Mouse (Mus musculus): ENCODE data around the gene Olfr1393. TPM values are rescaled to one million over a fixed set of nuclear protein-coding genes. Genes with fewer than 3 reads are reported as not detected.
"Not testable (repeated sequence)": the region's sequence is repeated elsewhere in the genome, so short reads cannot be mapped to it uniquely, and the experiment has no call there.

The Olfr1393 gene
- polyA plus RNA-seq, 1 experiment: not detected

- no peaks in the 10 kb centered on the region for H3K27me3 ChIP-seq (ENCODE audit: control insufficient read depth, insufficient read depth, insufficient read length)
- no peaks in the 10 kb centered on the region for H3K36me3 ChIP-seq (ENCODE audit: control insufficient read depth, insufficient read depth)
- no peak overlapping the region for H3K4me3 ChIP-seq
- no peaks in the 10 kb centered on the region for H3K79me2 ChIP-seq (ENCODE audit: control insufficient read depth, insufficient read depth)
- no peak overlapping the region for H3ac ChIP-seq (ENCODE audit: control insufficient read depth, insufficient read length)
- H3K4me2 ChIP-seq (ENCODE audit: low read depth): no peak overlapping the region
- TF ChIP-seq MYOD1 (IDR thresholded peaks at IDR 0.05; ENCODE audit: control insufficient read depth in 1 of 3, insufficient read length in 2 of 3, low read depth in 2 of 3) (no peak), POLR2AphosphoS2 (IDR thresholded peaks at IDR 0.05; ENCODE audit: insufficient read length, low read depth) (no peak), POLR2A (IDR thresholded peaks at IDR 0.05; ENCODE audit: insufficient read length, low read depth) (no peak), E2F4 (IDR thresholded peaks at IDR 0.05; ENCODE audit: insufficient read depth) (no peak), CEBPB (IDR thresholded peaks at IDR 0.05; ENCODE audit: insufficient read depth, poor library complexity, severe bottlenecking) (no peak), SRF (IDR thresholded peaks at IDR 0.05; ENCODE audit: control insufficient read depth, insufficient read length, low read depth) (no peak), REST (IDR thresholded peaks at IDR 0.05; ENCODE audit: insufficient read depth, insufficient read length) (no peak), MAX (IDR thresholded peaks at IDR 0.05; ENCODE audit: low read depth) (no peak), TCF3 (IDR thresholded peaks at IDR 0.05; ENCODE audit: insufficient read length, low read depth) (no peak), USF1 (IDR thresholded peaks at IDR 0.05; ENCODE audit: low read depth) (no peak), TCF12 (IDR thresholded peaks at IDR 0.05; ENCODE audit: insufficient read depth, poor library complexity, severe bottlenecking) (no peak), MYOG (IDR thresholded peaks at IDR 0.05; ENCODE audit: control insufficient read depth in 1 of 3, insufficient read depth in 1 of 3, insufficient read length in 2 of 3, low read depth in 2 of 3) (no peak)
Observed at GRCm38 (mm10) chr11:49273834-49274519, 4.1 kb upstream of the Olfr1393 start.

DNA sequence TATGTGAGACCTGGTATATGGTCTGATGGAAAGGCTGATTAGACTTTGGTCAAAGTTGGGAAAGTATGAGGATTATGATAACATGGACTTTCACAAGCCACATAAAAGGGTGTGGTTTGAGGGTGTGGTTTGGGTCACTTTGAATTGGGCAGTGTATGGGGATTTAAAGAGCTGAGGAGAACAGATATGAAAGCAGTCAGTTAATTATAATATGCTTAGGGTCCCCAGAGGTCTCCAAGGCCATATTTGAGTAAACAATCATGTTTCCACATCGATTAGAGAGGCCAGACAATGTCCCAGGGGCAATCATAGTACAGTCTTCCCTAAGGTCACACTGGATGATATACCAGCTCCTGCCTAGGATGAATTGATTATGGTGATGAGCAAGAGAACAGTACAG lies 6.9 kb downstream of the Olfr1393 start, which contains the start of gene Olfr1392:
Gene Olfr1392, plus strand, starts transcription at position 301 of the 400 bp plus-strand sequence.
- not testable (repeated sequence) for H3K27me3 ChIP-seq (ENCODE audit: control insufficient read depth, insufficient read depth, insufficient read length); H3ac ChIP-seq (ENCODE audit: control insufficient read depth, insufficient read length); H3K36me3 ChIP-seq (ENCODE audit: control insufficient read depth, insufficient read depth); H3K4me3 ChIP-seq; H3K79me2 ChIP-seq (ENCODE audit: control insufficient read depth, insufficient read depth); H3K4me2 ChIP-seq (ENCODE audit: low read depth)

DNA sequence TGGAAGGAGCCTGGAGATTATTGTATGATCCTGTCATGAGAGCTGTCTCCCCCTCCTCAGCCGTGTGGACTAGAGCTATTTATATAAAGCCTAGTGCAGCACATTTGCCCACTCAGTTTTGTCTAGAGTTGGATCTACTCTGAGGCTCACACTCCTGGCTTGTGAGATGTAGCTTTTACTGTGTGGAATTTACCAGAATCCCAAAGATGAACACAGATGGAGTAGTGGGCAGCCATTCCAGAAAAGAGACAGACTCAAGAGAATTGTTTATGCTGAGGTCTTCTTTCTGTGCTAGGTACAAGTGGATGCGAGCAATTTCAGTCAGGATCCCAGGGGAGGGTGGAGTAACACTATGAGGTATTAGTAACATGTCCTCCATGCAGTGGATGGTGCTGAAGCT lies 9.1 kb downstream of the Olfr1393 start:
- no peaks in the 10 kb centered on the region for H3K79me2 ChIP-seq (ENCODE audit: control insufficient read depth, insufficient read depth)

DNA sequence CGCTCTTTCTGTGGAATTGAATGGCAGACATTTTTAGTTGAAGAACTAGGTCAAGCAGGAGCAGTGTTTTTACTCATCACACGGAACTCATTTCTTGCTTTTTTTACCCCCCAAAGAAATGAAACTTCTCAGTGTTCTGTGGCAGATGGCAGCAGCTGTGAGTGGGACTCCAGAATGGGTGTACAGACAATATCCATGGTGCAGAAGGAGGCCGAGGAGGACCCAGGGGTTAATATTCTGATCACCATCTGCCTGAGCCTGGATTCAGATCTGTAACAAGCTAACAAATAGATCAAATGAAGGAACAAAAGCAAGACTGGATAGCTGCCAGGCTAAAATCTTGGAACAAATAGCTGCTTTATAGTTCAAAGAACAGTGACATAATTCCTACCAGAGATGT lies 14.7 kb downstream of the Olfr1393 start:
- H3ac ChIP-seq (ENCODE audit: control insufficient read depth, insufficient read length): no peak overlapping the region
- TF ChIP-seq CEBPB (IDR thresholded peaks at IDR 0.05; ENCODE audit: insufficient read depth, poor library complexity, severe bottlenecking) (no peak), MAX (IDR thresholded peaks at IDR 0.05; ENCODE audit: low read depth) (no peak), E2F4 (IDR thresholded peaks at IDR 0.05; ENCODE audit: insufficient read depth) (no peak), SRF (IDR thresholded peaks at IDR 0.05; ENCODE audit: control insufficient read depth, insufficient read length, low read depth) (no peak), POLR2A (IDR thresholded peaks at IDR 0.05; ENCODE audit: insufficient read length, low read depth) (no peak), TCF12 (IDR thresholded peaks at IDR 0.05; ENCODE audit: insufficient read depth, poor library complexity, severe bottlenecking) (no peak), USF1 (IDR thresholded peaks at IDR 0.05; ENCODE audit: low read depth) (no peak), POLR2AphosphoS2 (IDR thresholded peaks at IDR 0.05; ENCODE audit: insufficient read length, low read depth) (no peak), TCF3 (IDR thresholded peaks at IDR 0.05; ENCODE audit: insufficient read length, low read depth) (no peak), REST (IDR thresholded peaks at IDR 0.05; ENCODE audit: insufficient read depth, insufficient read length) (no peak), MYOG (IDR thresholded peaks at IDR 0.05; ENCODE audit: control insufficient read depth in 1 of 3, insufficient read depth in 1 of 3, insufficient read length in 2 of 3, low read depth in 2 of 3) (no peak), MYOD1 (IDR thresholded peaks at IDR 0.05; ENCODE audit: control insufficient read depth in 1 of 3, insufficient read length in 2 of 3, low read depth in 2 of 3) (no peak)
- H3K4me3 ChIP-seq: no peak overlapping the region
- no peaks in the 10 kb centered on the region for H3K36me3 ChIP-seq (ENCODE audit: control insufficient read depth, insufficient read depth)
- no peak overlapping the region for H3K4me2 ChIP-seq (ENCODE audit: low read depth)
- H3K79me2 ChIP-seq (ENCODE audit: control insufficient read depth, insufficient read depth): no peaks in the 10 kb centered on the region
- H3K27me3 ChIP-seq (ENCODE audit: control insufficient read depth, insufficient read depth, insufficient read length): peaks cover 8% of the 10 kb centered on the region

More for the DNA sequence above, 9.1 kb downstream of the Olfr1393 start:
- Histone ChIP-seq H3K27me3 (ENCODE audit: control insufficient read depth, insufficient read depth, insufficient read length) (peaks cover 8% of the 10 kb centered on the region), H3ac (ENCODE audit: control insufficient read depth, insufficient read length) (no peak overlapping the region), H3K4me3 (no peak overlapping the region), H3K36me3 (ENCODE audit: control insufficient read depth, insufficient read depth) (no peaks in the 10 kb centered on the region), H3K4me2 (ENCODE audit: low read depth) (no peak overlapping the region)
- TF ChIP-seq TCF3 (IDR thresholded peaks at IDR 0.05; ENCODE audit: insufficient read length, low read depth) (no peak), SRF (IDR thresholded peaks at IDR 0.05; ENCODE audit: control insufficient read depth, insufficient read length, low read depth) (no peak), CEBPB (IDR thresholded peaks at IDR 0.05; ENCODE audit: insufficient read depth, poor library complexity, severe bottlenecking) (no peak), USF1 (IDR thresholded peaks at IDR 0.05; ENCODE audit: low read depth) (no peak), TCF12 (IDR thresholded peaks at IDR 0.05; ENCODE audit: insufficient read depth, poor library complexity, severe bottlenecking) (no peak), E2F4 (IDR thresholded peaks at IDR 0.05; ENCODE audit: insufficient read depth) (no peak), MYOG (IDR thresholded peaks at IDR 0.05; ENCODE audit: control insufficient read depth in 1 of 3, insufficient read depth in 1 of 3, insufficient read length in 2 of 3, low read depth in 2 of 3) (no peak), REST (IDR thresholded peaks at IDR 0.05; ENCODE audit: insufficient read depth, insufficient read length) (no peak), MAX (IDR thresholded peaks at IDR 0.05; ENCODE audit: low read depth) (no peak), POLR2A (IDR thresholded peaks at IDR 0.05; ENCODE audit: insufficient read length, low read depth) (no peak), MYOD1 (IDR thresholded peaks at IDR 0.05; ENCODE audit: control insufficient read depth in 1 of 3, insufficient read length in 2 of 3, low read depth in 2 of 3) (no peak), POLR2AphosphoS2 (IDR thresholded peaks at IDR 0.05; ENCODE audit: insufficient read length, low read depth) (no peak)

- TF ChIP-seq TCF12 (IDR thresholded peaks at IDR 0.05; ENCODE audit: insufficient read depth, poor library complexity, severe bottlenecking): no peak
- TF ChIP-seq E2F4 (IDR thresholded peaks at IDR 0.05; ENCODE audit: insufficient read depth): no peak
- TF ChIP-seq POLR2AphosphoS2 (IDR thresholded peaks at IDR 0.05; ENCODE audit: insufficient read length, low read depth): no peak
- no peak for TF ChIP-seq CEBPB (IDR thresholded peaks at IDR 0.05; ENCODE audit: insufficient read depth, poor library complexity, severe bottlenecking)
- no peak for TF ChIP-seq REST (IDR thresholded peaks at IDR 0.05; ENCODE audit: insufficient read depth, insufficient read length)
- no peak for TF ChIP-seq SRF (IDR thresholded peaks at IDR 0.05; ENCODE audit: control insufficient read depth, insufficient read length, low read depth)
- no peak for TF ChIP-seq MYOD1 (IDR thresholded peaks at IDR 0.05; ENCODE audit: control insufficient read depth in 1 of 3, insufficient read length in 2 of 3, low read depth in 2 of 3)
- no peak for TF ChIP-seq TCF3 (IDR thresholded peaks at IDR 0.05; ENCODE audit: insufficient read length, low read depth)
- TF ChIP-seq MAX (IDR thresholded peaks at IDR 0.05; ENCODE audit: low read depth): no peak
Observed at GRCm38 (mm10) chr11:49304441-49304840, 26.3 kb downstream of the Olfr1393 start, which contains the start of gene Olfr10. Olfr10 (plus strand) TSS chr11:49304741.

GRCm38 (mm10) chr11:49308547-49308946 lies 30.4 kb downstream of the Olfr1393 start:
- not testable (repeated sequence) for H3K79me2 ChIP-seq (ENCODE audit: control insufficient read depth, insufficient read depth); H3K27me3 ChIP-seq (ENCODE audit: control insufficient read depth, insufficient read depth, insufficient read length); H3K4me3 ChIP-seq; H3K4me2 ChIP-seq (ENCODE audit: low read depth); H3K36me3 ChIP-seq (ENCODE audit: control insufficient read depth, insufficient read depth); H3ac ChIP-seq (ENCODE audit: control insufficient read depth, insufficient read length)

More at GRCm38 (mm10) chr11:49304441-49304840, 26.3 kb downstream of the Olfr1393 start, which contains the start of gene Olfr10:
- Histone ChIP-seq H3K27me3 (ENCODE audit: control insufficient read depth, insufficient read depth, insufficient read length) (no peaks in the 10 kb centered on the region), H3K79me2 (ENCODE audit: control insufficient read depth, insufficient read depth) (no peaks in the 10 kb centered on the region), H3K4me3 (no peak within 1 kb of the TSS), H3ac (ENCODE audit: control insufficient read depth, insufficient read length) (no peak within 1 kb of the TSS), H3K4me2 (ENCODE audit: low read depth) (no peak within 1 kb of the TSS), H3K36me3 (ENCODE audit: control insufficient read depth, insufficient read depth) (no peaks in the 10 kb centered on the region)

Measured in myocyte (in vitro differentiated cells).